Mouse (Mus musculus): ENCODE measurements around the gene Arhgap27. TPM values are rescaled to one million over a fixed set of nuclear protein-coding genes. Genes with fewer than 3 reads are reported as not detected.

Arhgap27 gene
- polyA plus RNA-seq, 1 experiment: 0.48 TPM

- Histone ChIP-seq H3K9me3 (ENCODE audit: control insufficient read depth, low read length) (no peaks in the 10 kb centered on the region), H3K27me3 (ENCODE audit: control insufficient read depth) (peaks cover 2% of the 10 kb centered on the region), H3K36me3 (ENCODE audit: control insufficient read depth) (no peaks in the 10 kb centered on the region), H3K4me3 (replicated peaks) (no peak overlapping the region), H3K4me1 (ENCODE audit: control insufficient read depth) (peaks cover 11% of the 10 kb centered on the region)
- TF ChIP-seq TAL1 (IDR thresholded peaks at IDR 0.05; ENCODE audit: low read length) (no peak), GATA1 (IDR thresholded peaks at IDR 0.05; ENCODE audit: low read length) (no peak)
Measured at GRCm38 (mm10) chr11:103285951-103286350, 77.5 kb downstream of the Arhgap27 start.

- Histone ChIP-seq H3K4me3 (replicated peaks) (no peak overlapping the region), H3K9me3 (ENCODE audit: control insufficient read depth, low read length) (no peaks in the 10 kb centered on the region), H3K4me1 (ENCODE audit: control insufficient read depth) (peaks cover 11% of the 10 kb centered on the region), H3K27me3 (ENCODE audit: control insufficient read depth) (peaks cover 2% of the 10 kb centered on the region), H3K36me3 (ENCODE audit: control insufficient read depth) (no peaks in the 10 kb centered on the region)
- TF ChIP-seq GATA1 (IDR thresholded peaks at IDR 0.05; ENCODE audit: low read length): no peak
- TF ChIP-seq TAL1 (IDR thresholded peaks at IDR 0.05; ENCODE audit: low read length): no peak
Measured at GRCm38 (mm10) chr11:103285276-103285675, 78.2 kb downstream of the Arhgap27 start.

GRCm38 (mm10) chr11:103281784-103282183 lies 81.7 kb downstream of the Arhgap27 start:
- Histone ChIP-seq H3K4me3 (replicated peaks) (no peak overlapping the region), H3K27me3 (ENCODE audit: control insufficient read depth) (peaks cover 2% of the 10 kb centered on the region), H3K36me3 (ENCODE audit: control insufficient read depth) (no peaks in the 10 kb centered on the region), H3K9me3 (ENCODE audit: control insufficient read depth, low read length) (no peaks in the 10 kb centered on the region), H3K4me1 (ENCODE audit: control insufficient read depth) (no peaks in the 10 kb centered on the region)
- TF ChIP-seq TAL1 (IDR thresholded peaks at IDR 0.05; ENCODE audit: low read length) (no peak), GATA1 (IDR thresholded peaks at IDR 0.05; ENCODE audit: low read length) (no peak)

Other genes starting within 250 kb of the Arhgap27 start
- gene Hexim1, start 247.5 kb downstream of the Arhgap27 start, polyA plus RNA-seq (2012): 7.6 and 7.7 TPM in 2 replicates
- gene Hexim2, start 231.3 kb downstream of the Arhgap27 start, polyA plus RNA-seq (2012): 2.5 and 3.4 TPM in 2 replicates
- 0.20 and 0.39 TPM in 2 replicates for gene Fmnl1, start 192.6 kb downstream of the Arhgap27 start, polyA plus RNA-seq (2012)
- gene 1700023F06Rik, start 155.1 kb downstream of the Arhgap27 start, polyA plus RNA-seq (2012): not detected in 2 replicates
- gene Spata32, start 145.3 kb downstream of the Arhgap27 start, polyA plus RNA-seq (2012): not detected in 2 replicates
- 0.01 and 0.04 TPM in 2 replicates for gene Map3k14, start 96.2 kb downstream of the Arhgap27 start, polyA plus RNA-seq (2012)
- 0.51 and 0.58 TPM in 2 replicates for gene Plekhm1, start 49.0 kb upstream of the Arhgap27 start, polyA plus RNA-seq (2012)
- under 0.01 TPM in 1 of 2 replicates, not detected in the other for gene Lrrc37a, start 140.9 kb upstream of the Arhgap27 start, polyA plus RNA-seq (2012)

All from erythroblast, embryonic 14.5 days (primary cell).